Mouse (Mus musculus): Measurements from ENCODE around the gene Icam4. TPM values are rescaled to one million over a fixed set of nuclear protein-coding genes. Genes with fewer than 3 reads are reported as not detected.

Icam4 gene
- 0.27 and 0.29 TPM in 2 replicates for polyA plus RNA-seq (2015; fragmentation: Nextera tagmentation; extraction: Ambion mirVana)

DNA sequence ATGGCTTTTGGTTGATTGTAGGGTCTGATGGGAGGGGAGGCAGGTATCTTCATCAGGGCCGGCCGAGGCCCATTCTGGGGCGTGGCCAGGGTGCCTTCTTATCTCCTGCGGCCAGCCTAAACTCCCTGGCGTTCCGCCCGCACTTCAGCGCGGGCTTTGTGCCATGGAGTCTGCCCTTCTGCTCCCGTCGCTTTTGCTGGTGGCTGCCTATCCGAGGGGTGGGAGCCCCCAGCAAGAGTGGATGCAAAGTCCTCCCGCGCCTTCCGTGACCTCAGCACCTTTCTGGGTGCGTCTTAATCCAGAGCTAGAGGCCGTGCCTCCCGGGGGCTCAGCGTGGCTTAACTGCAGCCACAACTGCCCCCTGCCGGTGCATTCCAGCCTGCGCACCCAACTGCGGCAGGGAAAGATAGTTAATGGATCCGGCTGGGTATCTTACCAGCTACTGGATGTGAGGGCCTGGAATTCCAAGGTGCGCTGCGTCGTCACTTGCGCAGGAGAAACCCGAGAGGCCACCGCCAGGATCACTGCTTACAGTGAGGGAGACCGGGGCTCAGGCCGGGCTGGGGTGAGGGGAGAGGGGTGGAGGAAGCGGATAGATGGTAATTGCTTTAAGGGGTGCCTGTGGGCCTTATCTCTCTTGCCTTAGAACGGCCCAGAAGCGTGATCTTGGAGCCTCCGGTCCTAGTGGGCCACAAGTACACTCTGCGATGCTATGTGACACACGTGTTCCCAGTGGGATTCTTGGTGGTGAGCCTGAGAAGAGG, at the start of gene Icam4:
Icam4 (plus strand) TSS at position 83 of the 764 bp plus-strand sequence.
- 3% methylated on average over 36 of the region's 37 CpGs for WGBS
- no peaks in the 10 kb centered on the region for H3K36me3 ChIP-seq (ENCODE audit: control insufficient read depth, insufficient read depth, low read length)
- peaks cover 35% of the 10 kb centered on the region for H3K4me1 ChIP-seq (ENCODE audit: control insufficient read depth, insufficient read depth, low read depth, low read length)
- H3K27ac ChIP-seq (ENCODE audit: low read depth, low read length): no peak within 1 kb of the TSS
- no peaks in the 10 kb centered on the region for H3K9me3 ChIP-seq (ENCODE audit: control insufficient read depth, low read length)
- 0 out of 2 replicates have a peak within 1 kb of the TSS, but pooled peaks have one; percentile 33 for H3K9ac ChIP-seq (ENCODE audit: low read depth, low read length)
- peaks cover 31% of the 10 kb centered on the region for H3K27me3 ChIP-seq (replicated peaks; ENCODE audit: control insufficient read depth, insufficient read depth, low read length)
- ATAC-seq: no peak
- H3K4me3 ChIP-seq (ENCODE audit: low read length): peak within 1 kb of the TSS; percentile 23
- peak within 1 kb of the TSS; percentile 98 for H3K4me2 ChIP-seq (ENCODE audit: low read length)

DNA sequence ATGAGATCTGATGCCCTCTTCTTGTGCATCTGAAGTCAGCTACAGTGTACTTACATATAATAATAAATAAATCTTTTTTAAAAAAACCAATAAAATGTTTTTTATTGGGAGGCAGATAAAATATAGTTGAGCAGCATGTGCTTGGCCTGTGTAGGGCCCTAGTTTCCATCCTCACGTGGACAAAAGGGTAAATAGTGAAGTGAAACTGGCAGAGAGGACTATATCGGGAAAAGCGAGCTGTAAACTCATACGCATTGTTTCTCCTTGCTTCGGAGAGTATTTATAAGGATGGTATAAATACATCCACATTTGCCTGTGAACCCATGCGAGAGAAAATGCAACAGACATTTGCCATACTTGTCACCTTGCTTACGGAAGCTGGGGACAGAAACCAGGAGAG, 49.4 kb upstream of the Icam4 start:
- WGBS: 87% methylated on average over 7 of the region's 7 CpGs
- no peak overlapping the region for H3K9ac ChIP-seq (ENCODE audit: low read depth, low read length)
- H3K4me3 ChIP-seq (ENCODE audit: low read length): no peak overlapping the region
- no peak overlapping the region for H3K4me2 ChIP-seq (ENCODE audit: low read length)
- no peaks in the 10 kb centered on the region for H3K36me3 ChIP-seq (ENCODE audit: control insufficient read depth, insufficient read depth, low read length)
- peaks cover 12% of the 10 kb centered on the region for H3K4me1 ChIP-seq (ENCODE audit: control insufficient read depth, insufficient read depth, low read depth, low read length)
- ATAC-seq: no peak
- H3K9me3 ChIP-seq (ENCODE audit: control insufficient read depth, low read length): no peaks in the 10 kb centered on the region
- no peaks in the 10 kb centered on the region for H3K27me3 ChIP-seq (replicated peaks; ENCODE audit: control insufficient read depth, insufficient read depth, low read length)
- H3K27ac ChIP-seq (ENCODE audit: low read depth, low read length): no peak overlapping the region

DNA sequence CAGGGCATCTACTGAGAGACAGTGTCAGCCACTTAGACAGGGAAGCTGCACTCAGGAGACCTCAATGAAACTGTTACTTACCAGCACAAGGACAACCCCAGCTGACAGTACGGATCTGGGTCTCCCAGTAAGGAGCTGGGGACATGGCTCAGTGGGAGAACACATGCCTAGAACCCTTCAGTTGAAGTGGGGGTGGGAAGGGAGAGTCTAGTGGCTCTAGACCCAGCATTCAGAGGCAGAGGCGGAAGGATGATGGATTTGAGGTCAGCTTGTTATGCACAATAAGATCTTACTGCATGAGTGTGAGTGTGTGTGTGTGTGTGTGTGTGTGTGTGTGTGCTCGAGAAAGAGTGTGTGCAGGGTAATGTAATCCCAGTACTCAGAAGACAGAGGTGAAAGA, 47.0 kb upstream of the Icam4 start:
- Histone ChIP-seq H3K27ac (ENCODE audit: low read depth, low read length) (no peak overlapping the region), H3K4me2 (ENCODE audit: low read length) (no peak overlapping the region), H3K4me1 (ENCODE audit: control insufficient read depth, insufficient read depth, low read depth, low read length) (no peaks in the 10 kb centered on the region), H3K36me3 (ENCODE audit: control insufficient read depth, insufficient read depth, low read length) (no peaks in the 10 kb centered on the region), H3K9ac (ENCODE audit: low read depth, low read length) (no peak overlapping the region), H3K9me3 (ENCODE audit: control insufficient read depth, low read length) (no peaks in the 10 kb centered on the region), H3K4me3 (ENCODE audit: low read length) (no peak overlapping the region), H3K27me3 (replicated peaks; ENCODE audit: control insufficient read depth, insufficient read depth, low read length) (no peaks in the 10 kb centered on the region)
- ATAC-seq: no peak
- WGBS: 78% methylated on average over 3 of the region's 3 CpGs

DNA sequence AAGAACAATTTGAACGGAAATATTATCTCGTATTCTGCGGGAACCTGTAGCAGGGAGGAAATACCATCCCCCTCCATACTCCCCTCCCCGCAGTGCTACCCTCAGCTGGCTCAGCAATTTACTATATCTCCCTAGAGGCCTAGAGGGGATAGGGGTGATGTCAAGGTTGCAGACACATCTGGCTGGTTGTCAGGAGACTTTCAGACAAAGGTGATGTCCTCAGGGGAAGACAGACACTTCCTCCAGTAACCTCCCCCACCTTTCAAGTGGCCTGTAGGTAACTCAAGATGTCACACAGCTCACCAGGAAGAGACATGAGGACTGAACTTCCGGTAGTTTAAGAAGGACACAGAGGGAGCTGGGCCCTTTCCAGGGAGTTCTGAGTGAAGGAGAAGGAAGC, 46.0 kb upstream of the Icam4 start:
- no peak overlapping the region for H3K27ac ChIP-seq (ENCODE audit: low read depth, low read length)
- ATAC-seq: no peak
- WGBS: 67% methylated on average over 5 of the region's 5 CpGs

DNA sequence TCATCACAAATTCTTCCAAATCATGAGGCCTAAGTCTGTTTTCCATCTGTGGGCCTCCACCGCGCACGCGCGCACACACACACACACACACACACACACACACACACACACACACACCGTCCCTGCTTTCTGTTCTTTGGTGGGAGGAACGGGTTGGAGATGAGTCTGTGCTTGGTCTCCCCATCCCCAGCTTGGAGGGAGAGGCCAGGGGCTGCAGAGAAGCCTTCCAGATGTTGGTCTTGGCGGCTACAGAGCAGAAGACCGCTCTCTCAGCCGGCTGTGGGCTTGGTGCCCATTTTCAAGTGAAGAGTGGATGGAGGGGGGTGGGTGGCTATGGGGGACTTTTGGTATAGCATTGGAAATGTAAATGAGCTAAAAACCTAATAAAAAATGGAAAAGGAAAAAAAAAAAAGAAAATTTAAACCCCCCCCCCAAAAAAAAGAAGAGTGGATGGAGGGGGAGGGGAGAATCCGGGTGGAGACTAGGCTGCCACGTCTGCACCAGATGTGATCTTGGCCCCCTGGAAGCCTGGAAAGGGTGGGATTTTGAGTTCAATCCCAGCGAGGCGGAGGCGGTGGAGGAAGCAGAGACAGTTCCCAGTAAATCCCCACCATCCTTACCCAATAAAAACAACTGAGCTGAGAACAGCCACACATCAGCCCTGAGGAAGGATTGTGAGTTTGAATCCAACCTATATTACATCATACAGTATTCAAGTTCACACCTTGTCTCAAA, 42.1 kb upstream of the Icam4 start:
- H3K4me1 ChIP-seq (ENCODE audit: control insufficient read depth, insufficient read depth, low read depth, low read length): no peaks in the 10 kb centered on the region
- H3K27ac ChIP-seq (ENCODE audit: low read depth, low read length): no peak overlapping the region
- H3K4me2 ChIP-seq (ENCODE audit: low read length): no peak overlapping the region
- no peaks in the 10 kb centered on the region; the same call in 1 of the 2 replicates for H3K27me3 ChIP-seq (replicated peaks; ENCODE audit: control insufficient read depth, insufficient read depth, low read length)
- H3K4me3 ChIP-seq (ENCODE audit: low read length): no peak overlapping the region
- no peak overlapping the region for H3K9ac ChIP-seq (ENCODE audit: low read depth, low read length)
- ATAC-seq: no peak
- H3K36me3 ChIP-seq (ENCODE audit: control insufficient read depth, insufficient read depth, low read length): no peaks in the 10 kb centered on the region
- no peaks in the 10 kb centered on the region for H3K9me3 ChIP-seq (ENCODE audit: control insufficient read depth, low read length)
- 66% methylated on average over 15 of the region's 15 CpGs for WGBS

More for the DNA sequence above, 46.0 kb upstream of the Icam4 start:
- no peaks in the 10 kb centered on the region for H3K9me3 ChIP-seq (ENCODE audit: control insufficient read depth, low read length)
- H3K4me2 ChIP-seq (ENCODE audit: low read length): no peak overlapping the region
- H3K27me3 ChIP-seq (replicated peaks; ENCODE audit: control insufficient read depth, insufficient read depth, low read length): no peaks in the 10 kb centered on the region
- no peaks in the 10 kb centered on the region for H3K4me1 ChIP-seq (ENCODE audit: control insufficient read depth, insufficient read depth, low read depth, low read length)
- no peaks in the 10 kb centered on the region for H3K36me3 ChIP-seq (ENCODE audit: control insufficient read depth, insufficient read depth, low read length)
- no peak overlapping the region for H3K9ac ChIP-seq (ENCODE audit: low read depth, low read length)
- no peak overlapping the region for H3K4me3 ChIP-seq (ENCODE audit: low read length)

DNA sequence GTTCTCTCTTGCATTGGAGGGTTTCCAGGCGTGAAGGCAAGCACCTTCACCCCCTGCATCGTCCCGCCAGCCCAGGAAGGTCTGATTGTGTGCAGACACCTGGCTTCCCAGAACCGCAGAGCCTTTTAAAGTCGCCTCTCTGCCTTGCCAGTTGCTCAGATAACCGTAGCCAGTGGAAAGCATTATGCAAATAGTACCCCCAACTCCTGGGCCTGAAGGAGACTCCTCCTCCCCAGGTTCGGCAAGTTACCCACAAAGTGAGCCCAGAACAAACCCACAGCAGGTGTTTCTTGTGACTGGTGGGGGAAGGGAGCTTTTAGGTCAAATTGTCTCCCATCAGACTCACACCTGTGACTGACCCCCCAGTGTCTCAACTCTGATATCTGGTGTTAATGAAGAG, 41.2 kb upstream of the Icam4 start:
- Histone ChIP-seq H3K27me3 (replicated peaks; ENCODE audit: control insufficient read depth, insufficient read depth, low read length) (no peaks in the 10 kb centered on the region; the same call in 1 of the 2 replicates), H3K27ac (ENCODE audit: low read depth, low read length) (no peak overlapping the region), H3K9ac (ENCODE audit: low read depth, low read length) (no peak overlapping the region), H3K9me3 (ENCODE audit: control insufficient read depth, low read length) (no peaks in the 10 kb centered on the region), H3K4me1 (ENCODE audit: control insufficient read depth, insufficient read depth, low read depth, low read length) (no peaks in the 10 kb centered on the region), H3K36me3 (ENCODE audit: control insufficient read depth, insufficient read depth, low read length) (no peaks in the 10 kb centered on the region), H3K4me2 (ENCODE audit: low read length) (no peak overlapping the region), H3K4me3 (ENCODE audit: low read length) (no peak overlapping the region)
- no peak for ATAC-seq
- 31% methylated on average over 7 of the region's 7 CpGs for WGBS

DNA sequence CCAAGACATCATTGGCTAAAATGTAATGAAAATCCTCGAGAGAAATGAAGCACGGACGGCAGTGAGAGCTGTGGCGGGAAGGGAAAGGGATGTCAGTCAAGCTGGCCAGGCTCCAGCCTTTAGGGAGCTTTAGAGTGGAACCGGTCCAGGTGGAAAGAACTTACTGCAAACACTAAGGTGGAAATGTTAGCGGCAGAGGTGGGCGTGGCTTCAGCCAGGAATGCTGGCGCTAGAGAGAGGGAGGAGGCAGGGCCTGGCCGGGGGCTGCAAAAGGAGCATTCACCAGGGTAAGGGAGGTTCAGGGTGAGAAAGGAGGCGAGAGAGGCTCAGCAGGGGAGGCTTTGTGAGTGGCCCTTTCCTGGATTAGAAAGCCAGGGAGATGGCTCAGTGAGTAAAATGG, 38.3 kb upstream of the Icam4 start:
- 0 out of 2 replicates have a peak overlapping the region, but pooled peaks have one; percentile 2 for H3K4me3 ChIP-seq (ENCODE audit: low read length)
- H3K27ac ChIP-seq (ENCODE audit: low read depth, low read length): no peak overlapping the region
- no peaks in the 10 kb centered on the region for H3K4me1 ChIP-seq (ENCODE audit: control insufficient read depth, insufficient read depth, low read depth, low read length)
- H3K9me3 ChIP-seq (ENCODE audit: control insufficient read depth, low read length): no peaks in the 10 kb centered on the region
- H3K27me3 ChIP-seq (replicated peaks; ENCODE audit: control insufficient read depth, insufficient read depth, low read length): no peaks in the 10 kb centered on the region; the same call in 1 of the 2 replicates
- 6% methylated on average over 10 of the region's 10 CpGs for WGBS
- H3K4me2 ChIP-seq (ENCODE audit: low read length): peak overlapping the region; percentile 25
- peak overlapping the region; percentile 21; the same call in 1 of the 2 replicates for H3K9ac ChIP-seq (ENCODE audit: low read depth, low read length)
- no peaks in the 10 kb centered on the region for H3K36me3 ChIP-seq (ENCODE audit: control insufficient read depth, insufficient read depth, low read length)
- ATAC-seq: no peak

DNA sequence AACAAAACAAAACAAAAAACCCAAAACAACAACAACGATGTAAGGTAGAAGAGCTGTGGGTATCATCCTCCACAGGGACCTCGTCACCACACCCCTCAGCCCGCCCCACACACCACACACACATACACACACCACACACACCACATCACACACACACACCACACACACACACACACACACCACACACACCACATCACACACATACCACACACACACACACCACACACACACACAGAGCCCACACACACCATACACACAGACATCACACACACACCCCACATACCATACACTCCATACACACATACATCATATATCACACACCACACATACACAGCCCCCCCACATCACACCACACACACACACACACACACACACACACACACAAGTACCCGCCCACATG, 37.6 kb upstream of the Icam4 start:
- no peaks in the 10 kb centered on the region for H3K4me1 ChIP-seq (ENCODE audit: control insufficient read depth, insufficient read depth, low read depth, low read length)
- 97% methylated on average over 4 of the region's 4 CpGs for WGBS

More for the DNA sequence above, 37.6 kb upstream of the Icam4 start:
- no peak overlapping the region for H3K4me2 ChIP-seq (ENCODE audit: low read length)
- H3K36me3 ChIP-seq (ENCODE audit: control insufficient read depth, insufficient read depth, low read length): no peaks in the 10 kb centered on the region
- no peaks in the 10 kb centered on the region for H3K9me3 ChIP-seq (ENCODE audit: control insufficient read depth, low read length)
- no peak overlapping the region for H3K27ac ChIP-seq (ENCODE audit: low read depth, low read length)
- H3K9ac ChIP-seq (ENCODE audit: low read depth, low read length): no peak overlapping the region
- no peak; the same call in 1 of the 2 replicates for ATAC-seq
- no peak overlapping the region for H3K4me3 ChIP-seq (ENCODE audit: low read length)
- H3K27me3 ChIP-seq (replicated peaks; ENCODE audit: control insufficient read depth, insufficient read depth, low read length): no peaks in the 10 kb centered on the region; the same call in 1 of the 2 replicates
